Mouse (Mus musculus) small intestine, adult 2 months (tissue): ENCODE results near the gene Nme7. TPM values are rescaled to one million over a fixed set of nuclear protein-coding genes. Genes with fewer than 3 reads are reported as not detected.

Experiments
- H3K27ac ChIP-seq: fragments of 200-500 bp; 2 replicates; pipeline ENCODE4 v1.5.1; 2012; ENCODE audit warnings: low read depth, low read length, control low read depth, inconsistent platforms; ENCODE audit not compliant: insufficient read depth
- H3K27me3 ChIP-seq: fragments of 200-500 bp; 2 replicates; pipeline ENCODE4 v1.6.1; 2012; ENCODE audit warnings: mild to moderate bottlenecking, moderate library complexity, low read length, inconsistent platforms; ENCODE audit not compliant: control insufficient read depth, insufficient read depth
- H3K36me3 ChIP-seq: fragments of 200-500 bp; 2 replicates; pipeline ENCODE4 v1.6.1; 2012; ENCODE audit warnings: mild to moderate bottlenecking, low read length, control low read depth, inconsistent platforms; ENCODE audit not compliant: control insufficient read depth, insufficient read depth
- H3K4me1 ChIP-seq: fragments of 200-500 bp; 2 replicates; pipeline ENCODE4 v1.6.1; 2012; ENCODE audit warnings: low read length, inconsistent platforms, mixed read lengths; ENCODE audit not compliant: control insufficient read depth, insufficient read depth, insufficient read length
- H3K4me3 ChIP-seq: fragments of 200-500 bp; 2 replicates; pipeline ENCODE4 v1.5.1; 2012; ENCODE audit warnings: low read depth, mild to moderate bottlenecking, control low read depth, inconsistent platforms, low read length, moderate library complexity
- CTCF ChIP-seq: fragments of 200-500 bp; IDR thresholded peaks from 2 replicates; pipeline ENCODE4 v1.5.1; 2012; ENCODE audit warnings: low read depth, mild to moderate bottlenecking, control low read depth, inconsistent platforms, low read length, moderate library complexity, mixed read lengths; ENCODE audit not compliant: insufficient replicate concordance, insufficient read length; ENCODE audit errors: extremely low read depth
- POLR2A ChIP-seq: fragments of 200-500 bp; IDR thresholded peaks from 2 replicates; pipeline ENCODE4 v1.6.1; 2012; ENCODE audit warnings: low read depth, mild to moderate bottlenecking, control low read depth, inconsistent platforms, low read length, moderate library complexity
- WGBS: fragments of 180-500 bp; shearing (Covaris S2); methylation state at CpG from one replicate; pipeline ENCODE4 v1.1.7; 2018; 5-methylcytosine and 5-hydroxymethylcytosine counted together
- polyA plus RNA-seq: library from polyadenylated mRNA; depleted of rRNA; stranded (reverse); fragments of >200 nt; gene quantifications from 2 replicates; pipeline ENCODE4 v1.2.3, GENCODE M21; 2012

The Nme7 gene
- polyA plus RNA-seq, 1 experiment: 1.9 TPM

DNA sequence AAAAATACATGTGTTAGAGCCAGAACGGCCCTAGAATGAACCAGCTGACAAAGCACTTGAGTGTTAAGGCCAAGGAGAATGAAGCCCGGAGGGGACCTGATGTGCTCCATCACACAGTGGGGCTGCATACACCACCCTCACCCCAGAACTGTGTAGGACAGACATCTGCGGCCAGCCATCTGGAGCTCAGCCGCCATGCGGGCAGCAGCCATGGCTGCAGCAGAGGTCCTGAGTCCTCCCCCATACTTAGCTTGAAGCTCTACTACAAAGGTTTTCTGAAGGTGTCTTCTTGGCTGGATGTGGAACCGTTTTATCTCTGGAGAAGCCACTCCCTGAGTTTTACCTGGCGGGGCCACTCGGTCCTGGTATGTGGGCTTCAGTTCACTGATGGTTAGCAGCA is 149.2 kb downstream of the Nme7 start:
- peaks cover 78% of the 10 kb centered on the region for H3K36me3 ChIP-seq
- H3K4me1 ChIP-seq: peaks cover 19% of the 10 kb centered on the region
- peak overlapping the region; percentile 52 for H3K27ac ChIP-seq
- no peaks in the 10 kb centered on the region for H3K27me3 ChIP-seq
- peak overlapping the region; percentile 52 for H3K4me3 ChIP-seq
- TF ChIP-seq CTCF: no peak
- TF ChIP-seq POLR2A: no peak
- 43% methylated on average over 8 of the region's 8 CpGs for WGBS

- H3K27ac ChIP-seq: peak overlapping the region; percentile 52
- TF ChIP-seq CTCF: no peak
- no peak for TF ChIP-seq POLR2A
- H3K4me3 ChIP-seq: peak overlapping the region; percentile 52
- no peaks in the 10 kb centered on the region for H3K27me3 ChIP-seq
- peaks cover 72% of the 10 kb centered on the region for H3K36me3 ChIP-seq
- H3K4me1 ChIP-seq: peaks cover 19% of the 10 kb centered on the region
- 22% methylated on average over 5 of the region's 5 CpGs for WGBS
These were observed 149.8 kb downstream of the Nme7 start for GRCm38 (mm10) chr1:164453739-164454138.

GRCm38 (mm10) chr1:164454747-164455400 is 151.0 kb downstream of the Nme7 start:
- Histone ChIP-seq H3K4me1 (peaks cover 11% of the 10 kb centered on the region), H3K27ac (peak overlapping the region; percentile 80), H3K27me3 (no peaks in the 10 kb centered on the region), H3K4me3 (peak overlapping the region; percentile 76), H3K36me3 (peaks cover 62% of the 10 kb centered on the region)
- TF ChIP-seq CTCF (no peak), POLR2A (peak; percentile 42; the same call in 1 of the 2 replicates)
- 15% methylated on average over 14 of the region's 14 CpGs for WGBS

DNA sequence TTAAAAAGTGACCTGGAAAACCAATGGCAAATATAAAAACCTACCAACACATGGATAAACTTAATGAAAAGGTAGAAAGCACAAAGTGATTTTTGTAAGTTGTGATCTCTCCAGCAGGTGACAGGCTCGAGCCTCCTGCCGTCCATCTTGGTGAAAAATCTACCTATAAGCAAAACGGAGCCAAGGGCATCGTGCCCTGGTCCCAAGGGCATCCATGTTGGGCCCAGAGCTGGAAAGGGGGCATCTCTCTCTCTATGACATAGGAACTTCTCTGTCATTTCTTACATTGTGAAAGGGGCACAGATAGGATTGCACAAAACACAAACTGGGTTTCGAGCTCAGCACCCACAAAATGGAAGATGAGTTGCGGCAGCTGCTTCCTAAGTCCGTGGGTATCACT is 151.7 kb downstream of the Nme7 start:
- Histone ChIP-seq H3K4me3 (peak overlapping the region; percentile 78), H3K27ac (peak overlapping the region; percentile 92)

DNA sequence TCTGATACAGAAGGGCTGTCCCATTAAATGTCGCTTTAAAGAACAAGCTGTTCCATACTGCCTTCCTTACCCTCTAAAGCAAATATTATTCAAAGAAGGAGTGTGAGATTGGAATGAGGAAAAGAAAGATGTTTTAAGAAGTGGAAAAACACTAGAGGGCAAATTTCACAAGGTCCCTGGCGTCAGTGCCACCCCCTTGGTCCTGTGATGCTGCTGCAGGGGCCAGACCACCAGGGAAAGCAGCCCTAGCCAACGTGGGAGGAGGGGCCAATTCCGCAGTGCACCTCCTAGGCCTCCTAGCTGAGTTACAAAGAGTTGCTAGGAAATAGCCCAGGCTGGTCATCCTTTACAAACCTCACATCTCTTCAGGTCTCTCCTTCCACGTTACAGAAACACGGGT is 152.1 kb downstream of the Nme7 start:
- 12% methylated on average over 6 of the region's 6 CpGs for WGBS
- Histone ChIP-seq H3K4me1 (peaks cover 8% of the 10 kb centered on the region), H3K27ac (peak overlapping the region; percentile 92), H3K36me3 (peaks cover 51% of the 10 kb centered on the region), H3K27me3 (no peaks in the 10 kb centered on the region), H3K4me3 (peak overlapping the region; percentile 78)
- TF ChIP-seq POLR2A (no peak), CTCF (no peak)

More for the DNA sequence above, 151.7 kb downstream of the Nme7 start:
- WGBS: 22% methylated on average over 7 of the region's 7 CpGs
- TF ChIP-seq POLR2A (no peak), CTCF (peak; percentile 52; the same call in 1 of the 2 replicates)
- Histone ChIP-seq H3K4me1 (peaks cover 9% of the 10 kb centered on the region), H3K27me3 (no peaks in the 10 kb centered on the region), H3K36me3 (peaks cover 55% of the 10 kb centered on the region)

DNA sequence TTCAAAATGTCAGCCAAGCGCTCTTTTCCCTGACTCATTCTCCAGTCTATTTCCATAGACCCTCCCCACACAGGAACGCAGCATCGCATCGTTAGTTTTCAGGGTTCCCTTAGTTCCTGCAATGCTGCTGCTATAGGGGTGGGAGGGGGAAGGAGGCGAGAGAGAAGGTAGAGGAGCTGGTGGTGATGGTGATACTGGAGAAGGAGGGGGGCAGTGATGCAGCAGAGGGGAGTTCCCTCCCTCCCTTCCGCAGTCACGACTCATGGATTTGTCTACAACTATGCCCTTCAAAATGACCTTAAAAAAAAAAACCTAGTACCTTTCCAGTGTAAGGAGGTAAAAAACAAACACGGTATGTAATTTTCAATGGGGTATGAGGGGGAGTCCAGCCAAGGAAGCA is 152.8 kb downstream of the Nme7 start:
- Histone ChIP-seq H3K27ac (peak overlapping the region; percentile 92), H3K36me3 (peaks cover 44% of the 10 kb centered on the region), H3K4me3 (peak overlapping the region; percentile 73), H3K27me3 (no peaks in the 10 kb centered on the region), H3K4me1 (peaks cover 7% of the 10 kb centered on the region)
- 6% methylated on average over 8 of the region's 8 CpGs for WGBS
- TF ChIP-seq CTCF: no peak
- no peak for TF ChIP-seq POLR2A

- Histone ChIP-seq H3K27me3 (no peaks in the 10 kb centered on the region), H3K4me1 (peaks cover 12% of the 10 kb centered on the region), H3K27ac (peak overlapping the region; percentile 92), H3K36me3 (peaks cover 38% of the 10 kb centered on the region), H3K4me3 (peak overlapping the region; percentile 73)
- TF ChIP-seq CTCF (no peak), POLR2A (no peak)
- under 1% methylated on average over 64 of the region's 76 CpGs for WGBS
These were observed 153.8 kb downstream of the Nme7 start for GRCm38 (mm10) chr1:164457531-164458244.
